Mouse (Mus musculus) forebrain, embryonic 16.5 days (tissue): ENCODE data around the gene Mrto4. TPM values are rescaled to one million over a fixed set of nuclear protein-coding genes. Genes with fewer than 3 reads are reported as not detected.

Experiments
- ATAC-seq: fragments of 200-750 bp; cut with Nextera tagmentation; 2 replicates; pipeline ENCODE4 v1.8.0; 2017; ENCODE audit warnings: mild to moderate bottlenecking, moderate library complexity
- H3K27ac ChIP-seq: fragments of 300-500 bp; sonication (generic); 2 replicates; pipeline ENCODE4 v1.5.1; 2014; ENCODE audit warnings: low read length, control low read depth
- H3K27me3 ChIP-seq: fragments of 300-500 bp; sonication (generic); replicated peaks from 2 replicates; pipeline ENCODE4 v1.6.1; 2014; ENCODE audit warnings: low read length; ENCODE audit not compliant: control insufficient read depth, insufficient read depth
- H3K36me3 ChIP-seq: fragments of 300-500 bp; sonication (generic); 2 replicates; pipeline ENCODE4 v1.6.1; 2014; ENCODE audit not compliant: control insufficient read depth, insufficient read depth
- H3K4me1 ChIP-seq: fragments of 300-500 bp; sonication (generic); replicated peaks from 2 replicates; pipeline ENCODE4 v1.6.1; 2014; ENCODE audit warnings: low read length; ENCODE audit not compliant: control insufficient read depth, insufficient read depth
- H3K4me2 ChIP-seq: fragments of 300-500 bp; sonication (generic); 2 replicates; pipeline ENCODE4 v1.6.1; 2014; ENCODE audit warnings: mild to moderate bottlenecking, low read length, control low read depth
- H3K4me3 ChIP-seq: fragments of 300-500 bp; sonication (generic); replicated peaks from 2 replicates; pipeline ENCODE4 v1.5.1; 2014; ENCODE audit warnings: mild to moderate bottlenecking, low read length, control low read depth
- H3K9ac ChIP-seq: fragments of 300-500 bp; sonication (generic); replicated peaks from 2 replicates; pipeline ENCODE4 v1.6.1; 2014; ENCODE audit warnings: low read depth, low read length, control low read depth
- H3K9me3 ChIP-seq: fragments of 300-500 bp; sonication (generic); 2 replicates; pipeline ENCODE4 v1.6.1; 2016; ENCODE audit warnings: low read length; ENCODE audit not compliant: control insufficient read depth
- WGBS: fragments of 180-500 bp; shearing (Covaris S2); extraction: QIAGEN DNeasy Blood & Tissue Kit; methylation state at CpG from one replicate; pipeline ENCODE4 v1.1.7; 2014; 5-methylcytosine and 5-hydroxymethylcytosine counted together
- polyA plus RNA-seq: library from polyadenylated mRNA; unstranded; fragments of >200 nt; fragmentation: Nextera tagmentation; extraction: Ambion mirVana; gene quantifications from 2 replicates; pipeline ENCODE4 v1.2.1, GENCODE M21; 2015

Gene Mrto4
- polyA plus RNA-seq, 1 experiment from 2014 or later: 111 TPM

- H3K9ac ChIP-seq: no peak overlapping the region
- H3K9me3 ChIP-seq: no peaks in the 10 kb centered on the region
- no peak overlapping the region for H3K4me3 ChIP-seq
- H3K27ac ChIP-seq: no peak overlapping the region
- no peaks in the 10 kb centered on the region for H3K27me3 ChIP-seq
- no peak for ATAC-seq
- WGBS: 68% methylated on average over 23 of the region's 23 CpGs
- H3K36me3 ChIP-seq: peaks cover 10% of the 10 kb centered on the region
- H3K4me2 ChIP-seq: no peak overlapping the region
- peaks cover under 1% of the 10 kb centered on the region for H3K4me1 ChIP-seq
Measured at GRCm38 (mm10) chr4:139345416-139346019, 6.9 kb downstream of the Mrto4 start.

GRCm38 (mm10) chr4:139343718-139344117 lies 8.7 kb downstream of the Mrto4 start:
- no peak overlapping the region for H3K27ac ChIP-seq
- H3K4me1 ChIP-seq: no peaks in the 10 kb centered on the region
- H3K9me3 ChIP-seq: no peaks in the 10 kb centered on the region
- H3K36me3 ChIP-seq: peaks cover 10% of the 10 kb centered on the region
- H3K27me3 ChIP-seq: no peaks in the 10 kb centered on the region
- H3K9ac ChIP-seq: no peak overlapping the region
- WGBS: 41% methylated on average over 5 of the region's 5 CpGs
- no peak for ATAC-seq
- no peak overlapping the region for H3K4me2 ChIP-seq
- no peak overlapping the region for H3K4me3 ChIP-seq

GRCm38 (mm10) chr4:139341556-139342233 lies 10.7 kb downstream of the Mrto4 start:
- Histone ChIP-seq H3K9ac (no peak overlapping the region), H3K4me3 (no peak overlapping the region), H3K9me3 (no peaks in the 10 kb centered on the region), H3K4me2 (no peak overlapping the region), H3K27ac (no peak overlapping the region), H3K27me3 (peaks cover 2% of the 10 kb centered on the region; the same call in 1 of the 2 replicates), H3K4me1 (no peaks in the 10 kb centered on the region), H3K36me3 (peaks cover under 1% of the 10 kb centered on the region; the same call in 1 of the 2 replicates)
- WGBS: 76% methylated on average over 7 of the region's 7 CpGs
- ATAC-seq: no peak

- Histone ChIP-seq H3K9ac (no peak overlapping the region), H3K27ac (no peak overlapping the region), H3K9me3 (no peaks in the 10 kb centered on the region), H3K27me3 (peaks cover 2% of the 10 kb centered on the region; the same call in 1 of the 2 replicates), H3K4me1 (no peaks in the 10 kb centered on the region), H3K36me3 (no peaks in the 10 kb centered on the region), H3K4me3 (no peak overlapping the region), H3K4me2 (no peak overlapping the region)
- no peak for ATAC-seq
- 87% methylated on average over 4 of the region's 4 CpGs for WGBS
Measured at GRCm38 (mm10) chr4:139340835-139341234, 11.5 kb downstream of the Mrto4 start.

GRCm38 (mm10) chr4:139338145-139338544 lies 14.2 kb downstream of the Mrto4 start:
- Histone ChIP-seq H3K4me2 (no peak overlapping the region), H3K9ac (no peak overlapping the region), H3K9me3 (no peaks in the 10 kb centered on the region), H3K4me3 (no peak overlapping the region), H3K27me3 (peaks cover 2% of the 10 kb centered on the region; the same call in 1 of the 2 replicates), H3K27ac (no peak overlapping the region), H3K36me3 (no peaks in the 10 kb centered on the region), H3K4me1 (no peaks in the 10 kb centered on the region)
- 57% methylated on average over 33 of the region's 33 CpGs for WGBS
- no peak for ATAC-seq

GRCm38 (mm10) chr4:139336822-139337483 lies 15.4 kb downstream of the Mrto4 start:
- H3K27me3 ChIP-seq: peaks cover 2% of the 10 kb centered on the region; the same call in 1 of the 2 replicates
- H3K4me1 ChIP-seq: no peaks in the 10 kb centered on the region
- no peak for ATAC-seq
- 29% methylated on average over 24 of the region's 24 CpGs for WGBS
- H3K36me3 ChIP-seq: no peaks in the 10 kb centered on the region
- no peak overlapping the region for H3K4me3 ChIP-seq
- no peak overlapping the region for H3K9ac ChIP-seq
- H3K27ac ChIP-seq: no peak overlapping the region
- H3K4me2 ChIP-seq: no peak overlapping the region; the same call in 1 of the 2 replicates
- H3K9me3 ChIP-seq: no peaks in the 10 kb centered on the region

GRCm38 (mm10) chr4:139335507-139335906 lies 16.9 kb downstream of the Mrto4 start:
- no peaks in the 10 kb centered on the region for H3K4me1 ChIP-seq
- no peak overlapping the region for H3K4me3 ChIP-seq
- no peaks in the 10 kb centered on the region for H3K9me3 ChIP-seq
- H3K36me3 ChIP-seq: no peaks in the 10 kb centered on the region
- no peak for ATAC-seq
- H3K27ac ChIP-seq: no peak overlapping the region
- H3K9ac ChIP-seq: no peak overlapping the region
- peaks cover 2% of the 10 kb centered on the region; the same call in 1 of the 2 replicates for H3K27me3 ChIP-seq
- H3K4me2 ChIP-seq: no peak overlapping the region
- 68% methylated on average over 7 of the region's 7 CpGs for WGBS

- no peak overlapping the region for H3K9ac ChIP-seq
- no peak overlapping the region for H3K4me2 ChIP-seq
- H3K9me3 ChIP-seq: no peaks in the 10 kb centered on the region
- no peaks in the 10 kb centered on the region for H3K4me1 ChIP-seq
- H3K36me3 ChIP-seq: no peaks in the 10 kb centered on the region
- no peak overlapping the region for H3K4me3 ChIP-seq
- peaks cover 2% of the 10 kb centered on the region; the same call in 1 of the 2 replicates for H3K27me3 ChIP-seq
- WGBS: 82% methylated on average over 6 of the region's 9 CpGs
- H3K27ac ChIP-seq: no peak overlapping the region
- ATAC-seq: no peak
Measured at GRCm38 (mm10) chr4:139334631-139335295, 17.6 kb downstream of the Mrto4 start.

- ATAC-seq: no peak
- Histone ChIP-seq H3K9ac (no peak overlapping the region), H3K4me3 (0 out of 2 replicates have a peak overlapping the region, but pooled peaks have one; percentile 14), H3K36me3 (no peaks in the 10 kb centered on the region), H3K4me2 (peak overlapping the region; percentile 20; the same call in 1 of the 2 replicates), H3K9me3 (no peaks in the 10 kb centered on the region), H3K4me1 (no peaks in the 10 kb centered on the region), H3K27ac (no peak overlapping the region), H3K27me3 (no peaks in the 10 kb centered on the region)
- WGBS: 11% methylated on average over 10 of the region's 10 CpGs
Measured at GRCm38 (mm10) chr4:139330605-139331004, 21.8 kb downstream of the Mrto4 start.
